Mouse (Mus musculus): ENCODE measurements around the gene Ttc30a2.
"Not testable (repeated sequence)": the region's sequence is repeated elsewhere in the genome, so short reads cannot be mapped to it uniquely, and the experiment has no call there.

Ttc30a2 gene

DNA sequence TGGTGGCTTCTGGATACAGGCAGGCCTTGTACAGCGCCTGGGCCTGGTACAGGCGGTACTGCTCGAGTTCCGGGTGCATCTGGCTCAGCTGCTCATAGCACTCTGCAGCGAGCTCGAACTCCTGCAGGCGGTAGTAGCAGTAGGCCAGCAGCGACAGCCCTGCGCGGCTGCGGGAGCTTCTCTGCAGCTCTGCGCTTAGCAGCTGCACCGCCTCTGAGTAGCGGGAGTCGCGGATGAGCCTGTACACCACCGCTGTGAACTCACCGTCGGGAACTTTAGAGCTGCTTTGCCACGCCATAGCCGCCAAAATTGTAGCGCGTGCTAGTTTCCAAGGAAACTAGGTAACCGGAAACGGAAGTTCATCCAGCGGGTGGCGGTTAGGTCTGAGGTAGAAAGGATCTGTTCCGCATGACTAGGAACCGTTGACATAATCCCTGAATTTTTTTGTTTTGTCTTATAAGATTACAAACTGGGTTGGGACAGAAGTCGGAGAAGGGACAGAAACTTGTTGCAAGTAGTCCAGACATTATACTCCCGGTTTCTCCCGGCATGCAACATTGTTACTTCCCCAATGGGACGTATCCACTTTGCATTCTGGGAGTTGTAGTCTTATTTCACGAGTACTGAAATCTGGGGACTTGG, 3.6 kb upstream of the Ttc30a2 start, which contains the start of gene Ttc30a1:
TSS of gene Ttc30a1 (minus strand) at position 528 of the 642 bp plus-strand sequence.
- peak; percentile 70 to 72 for DNase-seq (ENCODE audit: low spot score in 2 of 2)

DNA sequence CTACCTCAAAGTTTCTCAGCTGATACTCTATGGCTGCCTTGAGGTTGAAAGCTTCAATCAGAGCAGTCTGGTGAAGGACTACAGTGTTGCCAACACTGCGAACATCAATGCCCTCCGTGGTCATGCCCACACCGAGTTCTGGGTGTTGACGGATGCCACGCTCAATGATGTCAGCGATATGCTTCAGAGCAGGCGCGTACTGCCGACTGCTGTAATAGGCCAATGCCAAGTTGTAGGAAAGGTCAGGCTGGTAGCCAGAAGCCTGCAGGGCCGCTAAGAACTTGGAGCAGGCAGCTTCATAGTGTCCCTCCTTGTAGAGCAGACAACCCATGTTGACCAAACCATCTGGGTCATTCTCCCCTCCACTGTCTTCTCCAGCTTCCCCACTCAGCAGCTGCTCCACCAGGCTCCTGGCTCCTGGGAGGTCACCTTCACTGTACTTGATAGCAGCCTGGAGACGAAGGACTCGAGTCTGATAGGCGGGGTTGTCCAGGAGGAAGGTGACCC, 3.0 kb upstream of the Ttc30a2 start:
- DNase-seq (ENCODE audit: low spot score in 2 of 2): not testable (repeated sequence)

DNA sequence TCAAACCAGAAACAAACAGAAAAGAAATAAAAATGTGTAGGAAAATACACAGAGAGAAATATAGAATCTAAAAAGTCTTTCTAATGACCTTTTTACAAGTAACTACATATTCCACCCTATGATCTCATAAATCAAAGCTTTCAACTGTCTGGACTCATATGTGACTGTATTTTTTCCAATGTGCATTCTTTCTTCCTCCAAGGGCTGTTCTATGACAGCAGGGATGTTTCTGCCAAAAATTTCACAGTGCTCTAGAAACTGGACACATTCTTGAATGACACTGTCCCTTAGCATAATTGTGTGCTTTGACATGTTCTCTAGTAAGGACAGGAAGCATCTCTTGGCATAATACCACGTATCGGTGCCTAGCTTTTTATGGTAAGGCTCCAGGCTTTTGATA, 1.9 kb downstream of the Ttc30a2 start:
- not testable (repeated sequence) for DNase-seq (ENCODE audit: low spot score in 2 of 2)

DNA sequence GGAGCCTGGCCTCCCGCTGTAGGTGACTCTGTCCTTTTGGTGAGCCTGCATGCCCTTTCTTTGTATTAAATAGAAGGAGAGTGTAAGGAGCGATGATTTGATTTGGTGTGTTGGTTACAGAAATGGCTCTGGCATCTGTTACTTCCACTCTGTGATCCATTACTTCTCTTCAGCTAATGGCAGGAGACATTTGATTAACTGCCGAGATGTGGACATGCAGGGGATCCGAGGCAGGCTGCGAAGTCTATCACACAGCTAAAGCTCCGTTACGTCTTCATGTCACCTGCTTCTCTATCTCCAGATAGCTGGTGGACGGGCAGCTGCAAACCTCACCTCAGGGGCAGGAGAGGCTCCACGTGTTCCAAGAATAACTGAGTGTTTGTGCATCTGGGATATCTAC, 3.8 kb downstream of the Ttc30a2 start:
- DNase-seq (ENCODE audit: low spot score in 2 of 2): no peak

DNA sequence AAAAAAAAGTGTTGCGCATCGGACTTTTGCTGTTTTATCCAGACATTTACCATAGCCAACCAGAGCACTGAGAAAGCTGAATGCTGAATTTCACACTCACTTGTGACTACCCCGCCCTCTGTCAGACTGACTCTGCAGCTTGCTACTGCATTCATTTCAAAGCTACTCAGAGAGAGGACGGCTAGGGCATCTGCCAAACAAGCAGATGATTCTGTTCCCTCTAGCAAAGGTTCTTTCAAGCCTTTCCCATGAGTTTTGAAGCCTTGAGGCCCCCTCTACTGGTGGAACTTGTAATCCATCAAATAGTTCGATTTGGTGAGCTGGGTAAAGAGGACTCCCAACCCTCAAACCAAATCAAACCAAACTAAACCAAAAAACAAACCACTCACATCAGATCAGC, 13.0 kb downstream of the Ttc30a2 start:
- DNase-seq (ENCODE audit: low spot score in 2 of 2): peak; percentile 56 to 67

DNA sequence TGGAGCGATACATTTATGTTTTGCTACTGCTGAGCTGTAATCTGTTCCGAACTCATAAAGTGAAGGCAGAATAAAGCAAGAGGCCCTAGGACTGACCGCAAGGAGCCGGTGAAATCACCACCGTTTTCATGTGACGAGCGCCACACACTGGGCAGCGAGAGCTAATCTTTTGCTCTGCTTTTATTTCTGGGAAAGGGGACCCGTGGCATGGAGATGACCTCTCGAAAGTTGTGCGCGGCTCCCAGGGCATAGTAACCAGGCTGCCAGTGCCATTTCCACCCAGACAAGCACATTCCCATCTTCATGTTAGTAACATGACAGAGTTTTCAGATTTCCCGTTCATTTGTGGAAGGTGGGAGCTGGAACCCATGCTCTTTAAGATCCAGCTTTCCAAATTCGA, 13.5 kb downstream of the Ttc30a2 start:
- peak in 1 of 2 experiments; percentile 52 for DNase-seq (ENCODE audit: low spot score in 2 of 2)

DNA sequence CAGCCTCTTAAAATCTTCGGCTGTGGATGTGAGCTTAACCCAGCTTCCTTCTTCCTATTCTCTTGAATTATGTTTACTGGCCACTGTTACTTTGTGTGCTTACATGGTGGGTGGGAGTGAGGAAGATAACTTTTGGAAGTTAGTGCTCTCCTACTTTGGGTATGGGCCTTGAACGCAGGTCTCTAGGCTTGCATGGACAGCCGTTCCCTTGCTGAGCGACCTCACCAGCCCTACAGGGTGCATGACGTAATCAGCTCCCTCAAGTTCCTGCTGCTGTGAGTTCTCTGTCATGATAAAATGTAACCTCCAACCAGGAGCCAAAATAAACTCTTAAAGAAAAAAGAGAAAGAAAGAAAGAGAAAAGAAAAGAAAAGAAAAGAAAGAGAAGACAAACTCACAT, 13.9 kb downstream of the Ttc30a2 start:
- DNase-seq (ENCODE audit: low spot score in 2 of 2): no peak

DNA sequence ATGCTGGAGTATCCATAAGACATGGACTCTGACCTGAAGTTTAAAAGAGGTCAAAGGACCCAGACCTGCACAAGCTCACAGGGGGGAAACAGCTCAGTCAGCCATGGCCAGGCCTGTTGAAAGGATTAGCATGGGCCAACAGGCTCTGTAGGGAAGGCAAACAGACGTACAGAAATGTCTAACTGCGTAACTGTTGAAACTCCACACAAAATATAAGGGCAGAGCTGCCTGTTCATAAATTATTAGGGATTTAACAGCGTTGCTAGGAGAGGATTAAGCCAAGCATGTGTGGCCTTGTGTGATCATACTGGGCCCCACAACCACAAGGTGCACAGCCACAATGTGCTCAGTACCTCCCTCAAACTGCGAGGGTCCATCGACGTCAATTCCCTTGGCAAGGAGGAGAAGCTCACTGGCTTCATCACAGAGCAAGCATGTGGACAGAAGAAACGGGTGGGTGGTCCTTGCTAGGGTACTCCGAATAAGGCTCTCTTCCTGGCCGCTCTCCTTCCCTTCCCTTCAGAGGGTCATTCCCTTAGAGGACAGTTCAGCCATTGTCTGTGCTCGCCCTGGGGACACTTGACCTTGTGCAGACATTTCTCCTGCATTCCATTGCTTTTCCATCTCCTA, 14.6 kb downstream of the Ttc30a2 start:
- no peak for DNase-seq (ENCODE audit: low spot score in 2 of 2)

DNA sequence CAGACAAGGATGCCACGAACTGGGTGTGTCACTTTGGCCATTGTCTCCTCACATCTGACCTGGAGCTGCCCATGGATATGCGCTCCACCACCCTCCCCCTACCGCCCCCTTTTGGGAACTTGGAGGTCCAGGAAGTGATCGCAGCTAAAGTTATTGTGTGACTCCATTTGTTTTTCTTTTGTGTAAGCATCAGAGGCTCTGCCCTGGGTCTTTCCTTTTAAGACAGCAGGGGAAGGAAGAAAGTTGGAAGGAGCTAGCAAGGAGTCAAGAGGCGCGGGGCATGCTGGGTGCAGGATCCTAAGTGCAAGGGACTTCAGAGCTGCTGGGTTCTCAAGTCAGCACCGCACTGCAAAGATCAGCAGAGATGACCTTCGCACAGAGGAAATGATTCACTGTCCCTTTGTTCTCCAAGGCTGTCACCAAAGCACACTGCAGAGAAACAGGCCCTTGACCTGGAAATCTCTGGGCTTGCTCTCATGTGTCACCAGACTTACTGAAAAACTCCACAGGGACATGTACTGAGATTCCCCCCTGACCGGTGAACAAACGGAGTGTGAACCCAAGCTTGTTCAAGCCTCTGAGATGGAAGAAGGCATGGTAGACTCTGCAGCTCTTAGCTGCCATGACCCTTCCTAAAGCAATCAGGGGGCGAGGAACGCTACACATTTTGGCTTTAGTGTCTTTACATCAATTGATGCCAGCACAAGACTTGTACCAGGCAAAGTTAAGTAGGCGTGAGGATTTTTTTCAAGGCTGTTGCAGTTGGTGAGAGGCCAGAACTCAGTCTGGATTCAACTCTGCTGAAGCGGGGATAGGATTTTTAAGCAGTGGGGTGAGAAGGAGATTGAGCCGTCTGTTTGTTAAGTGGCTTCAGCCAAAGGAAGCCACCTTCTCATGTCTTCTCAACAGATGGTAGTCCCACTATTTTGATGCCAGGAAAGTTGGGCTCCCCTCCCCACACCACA, 17.3 kb downstream of the Ttc30a2 start:
- DNase-seq (ENCODE audit: low spot score in 2 of 2): no peak

DNA sequence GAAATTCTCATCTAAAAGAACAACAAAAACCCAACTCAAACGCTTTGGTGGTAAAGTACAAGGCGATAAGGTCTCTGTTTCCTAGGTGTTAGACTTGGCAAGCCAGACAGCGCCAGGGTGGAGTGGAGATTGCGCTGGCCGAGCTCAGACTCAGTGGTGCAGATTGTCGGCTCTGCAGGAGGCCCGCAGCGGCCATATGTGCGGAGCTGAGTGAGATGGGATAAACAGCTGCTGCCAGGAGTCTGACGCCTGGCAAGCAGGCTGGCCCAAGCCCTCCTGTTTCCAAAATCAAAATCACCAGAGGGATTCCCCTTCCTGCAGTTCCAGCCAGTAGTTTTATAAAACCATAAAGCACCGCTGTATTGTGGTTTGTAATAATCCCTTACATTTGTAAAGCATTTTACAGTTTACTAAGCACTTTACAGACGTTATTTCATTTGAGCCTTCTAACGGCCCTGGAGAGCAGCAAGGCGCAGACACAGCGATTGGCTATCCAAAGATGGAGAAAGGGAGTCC, 18.1 kb downstream of the Ttc30a2 start:
- DNase-seq (ENCODE audit: low spot score in 2 of 2): no peak

DNA sequence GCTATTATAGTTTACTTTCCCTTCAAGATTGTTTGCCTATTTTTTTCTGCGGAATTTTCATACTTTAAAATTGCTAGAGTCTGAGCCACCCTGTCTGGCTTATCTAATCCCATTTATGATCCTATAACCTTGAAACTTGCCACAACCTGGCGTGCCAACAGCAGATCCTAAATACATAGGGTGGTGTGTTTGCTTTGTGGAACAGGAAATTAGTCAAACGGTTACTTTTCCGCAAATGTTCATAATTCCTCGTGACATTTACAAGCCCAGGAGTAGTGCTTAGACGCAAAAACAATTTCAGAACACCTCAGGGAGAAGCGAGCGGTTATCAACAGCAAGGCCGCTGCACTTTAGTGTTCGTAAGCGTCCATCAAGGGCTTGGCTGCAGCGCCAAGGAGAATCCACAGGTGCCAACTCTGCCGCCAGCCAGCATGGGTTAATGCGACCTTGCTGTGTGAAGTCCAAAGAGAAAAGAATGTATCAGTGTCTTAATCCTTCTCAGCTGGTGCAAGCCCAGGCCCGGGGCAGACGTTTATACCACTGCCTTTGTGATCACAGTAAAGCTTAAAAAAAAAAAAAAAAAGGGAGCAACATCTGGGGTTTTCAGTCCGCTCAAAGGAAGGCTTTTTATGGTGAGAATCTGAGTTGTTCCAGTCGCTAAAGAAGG, 18.7 kb downstream of the Ttc30a2 start:
- DNase-seq (ENCODE audit: low spot score in 2 of 2): no peak

DNA sequence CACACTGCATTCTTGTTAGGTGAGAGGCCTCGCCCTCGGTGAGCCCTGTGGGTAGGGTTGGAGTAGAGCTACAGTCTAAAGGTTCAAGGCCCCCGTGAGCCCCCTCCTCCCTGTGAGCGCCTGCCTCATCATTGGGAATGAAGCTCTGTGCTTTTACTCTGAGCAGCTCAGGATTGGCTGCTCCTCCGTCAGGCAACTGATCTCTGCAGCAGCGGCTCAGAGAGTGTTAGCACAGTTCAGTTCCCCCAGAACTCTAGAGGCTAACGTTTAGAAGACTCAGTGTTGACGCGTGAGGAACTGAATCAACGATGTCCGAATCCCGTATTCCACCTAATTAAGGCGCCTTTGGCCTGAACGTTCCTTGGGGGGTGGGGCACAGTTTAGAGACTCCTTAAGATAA, 22.3 kb downstream of the Ttc30a2 start:
- DNase-seq (ENCODE audit: low spot score in 2 of 2): no peak

DNA sequence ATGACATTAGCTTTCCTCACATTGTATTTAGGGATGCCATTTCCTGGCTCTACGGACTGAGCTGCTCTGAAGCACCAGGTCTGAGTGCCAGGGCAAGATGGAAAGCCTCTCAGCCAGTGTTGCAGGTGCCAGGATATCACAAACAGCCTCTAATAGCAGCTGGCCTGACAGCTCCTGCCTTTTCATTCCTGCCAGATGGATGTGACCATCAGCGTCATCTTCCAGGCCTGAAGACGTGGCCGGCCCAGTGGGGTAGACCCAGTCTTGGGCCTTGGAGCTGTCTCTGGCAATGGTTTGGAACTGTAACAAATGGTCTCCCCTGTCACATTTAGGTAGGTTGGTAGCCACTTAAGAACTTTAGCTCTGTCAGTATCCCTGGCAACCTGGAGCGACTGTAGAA, 24.6 kb downstream of the Ttc30a2 start:
- DNase-seq (ENCODE audit: low spot score in 2 of 2): no peak

DNA sequence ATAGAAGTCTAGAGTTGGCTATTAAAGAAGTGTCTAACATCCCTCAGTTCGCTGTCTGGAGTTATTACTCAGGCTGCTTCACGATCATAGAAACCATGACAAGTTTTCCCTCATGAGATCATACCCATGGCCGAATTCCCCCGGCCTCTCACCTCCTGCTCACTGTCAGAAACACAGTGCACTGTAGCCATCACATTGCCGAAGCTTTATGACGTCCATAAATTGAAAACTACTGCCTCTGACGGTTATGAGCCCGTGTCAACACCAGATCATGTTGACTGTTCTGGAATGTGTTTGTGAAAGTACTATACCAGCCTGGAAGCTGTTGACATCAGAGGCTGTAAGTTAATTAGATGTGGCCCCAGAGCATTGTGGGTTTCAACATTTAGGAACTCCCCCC, 27.3 kb downstream of the Ttc30a2 start:
- no peak for DNase-seq (ENCODE audit: low spot score in 2 of 2)

DNA sequence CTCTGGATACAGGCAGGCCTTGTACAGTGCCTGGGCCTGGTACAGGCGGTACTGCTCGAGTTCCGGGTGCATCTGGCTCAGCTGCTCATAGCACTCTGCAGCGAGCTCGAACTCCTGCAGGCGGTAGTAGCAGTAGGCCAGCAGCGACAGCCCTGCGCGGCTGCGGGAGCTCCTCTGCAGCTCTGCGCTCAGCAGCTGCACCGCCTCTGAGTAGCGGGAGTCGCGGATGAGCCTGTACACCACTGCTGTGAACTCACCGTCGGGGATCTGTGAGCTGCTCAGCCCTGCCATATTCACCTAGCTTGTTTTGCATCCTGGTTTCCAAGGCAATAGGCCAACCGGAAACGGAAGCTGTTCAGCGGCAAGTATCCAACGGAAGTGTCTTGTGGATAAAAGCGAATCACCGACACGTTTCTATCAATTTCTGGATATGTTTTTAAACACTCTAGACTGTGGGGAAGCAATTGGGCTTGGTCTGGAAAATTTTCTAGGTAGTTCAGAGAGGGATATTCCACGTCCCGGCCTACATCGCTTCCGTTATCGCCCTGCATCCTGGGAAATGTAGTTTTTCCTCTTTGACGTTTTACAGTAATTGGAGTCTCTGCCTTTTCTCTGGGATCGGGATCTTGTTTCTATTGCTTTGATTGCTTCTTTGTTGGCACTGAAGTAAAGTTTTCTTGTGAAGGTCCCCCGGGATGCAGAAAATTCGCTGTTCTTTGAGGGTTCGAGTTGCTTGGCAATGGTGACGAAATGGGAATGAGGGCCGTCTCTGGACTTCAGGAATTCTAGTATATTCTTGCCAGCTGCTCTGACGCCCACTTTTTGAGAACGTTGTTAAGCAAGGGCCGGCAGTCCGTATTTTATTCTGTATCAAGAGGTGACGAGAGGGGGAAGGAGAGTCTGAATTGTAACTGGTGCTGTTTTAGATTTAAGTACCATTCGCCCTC, 39.6 kb downstream of the Ttc30a2 start, which contains the start of gene Ttc30b:
TSS of gene Ttc30b (minus strand) at position 469 of the 947 bp plus-strand sequence.
- peak; percentile 56 to 64 for DNase-seq (ENCODE audit: low spot score in 2 of 2)

DNA sequence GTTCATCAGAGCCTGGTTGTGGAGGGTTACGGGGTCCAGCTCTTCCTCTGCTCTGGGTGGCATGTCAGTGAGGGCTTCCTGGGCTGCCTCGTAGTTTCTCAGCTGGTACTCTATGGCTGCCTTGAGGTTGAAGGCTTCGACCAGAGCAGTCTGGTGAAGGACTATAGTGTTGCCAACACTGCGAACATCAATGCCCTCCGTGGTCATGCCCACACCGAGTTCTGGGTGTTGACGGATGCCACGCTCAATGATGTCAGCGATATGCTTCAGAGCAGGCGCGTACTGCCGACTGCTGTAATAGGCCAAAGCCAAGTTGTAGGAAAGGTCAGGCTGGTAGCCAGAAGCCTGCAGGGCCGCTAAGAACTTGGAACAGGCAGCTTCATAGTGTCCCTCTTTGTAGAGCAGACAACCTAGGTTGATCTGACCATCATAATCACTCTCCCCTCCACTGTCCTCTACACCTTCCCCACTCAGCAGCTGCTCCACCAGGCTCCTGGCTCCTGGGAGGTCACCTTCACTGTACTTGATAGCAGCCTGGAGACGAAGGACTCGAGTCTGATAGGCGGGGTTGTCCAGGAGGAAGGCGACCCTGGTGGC, 40.4 kb downstream of the Ttc30a2 start:
- not testable (repeated sequence) for DNase-seq (ENCODE audit: low spot score in 2 of 2)

DNA sequence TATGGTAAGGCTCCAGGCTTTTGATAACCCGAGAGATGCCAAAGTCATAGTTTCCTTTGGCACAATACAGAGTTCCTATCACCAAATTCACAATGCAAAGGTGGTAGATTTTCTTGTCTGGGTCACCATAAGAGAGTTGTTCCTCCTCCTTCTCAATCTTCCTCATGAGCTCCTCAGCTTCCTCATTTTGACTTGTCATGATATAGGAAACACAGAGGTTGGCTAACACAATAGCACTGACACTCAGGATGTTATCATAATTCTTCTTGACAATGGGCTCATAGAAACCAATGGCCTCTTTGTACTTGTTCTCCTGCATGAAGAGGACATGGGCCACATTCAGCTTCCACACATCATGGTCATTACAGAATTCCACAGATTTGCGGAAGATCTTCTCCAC, 41.3 kb downstream of the Ttc30a2 start:
- not testable (repeated sequence) for DNase-seq (ENCODE audit: low spot score in 2 of 2)

DNA sequence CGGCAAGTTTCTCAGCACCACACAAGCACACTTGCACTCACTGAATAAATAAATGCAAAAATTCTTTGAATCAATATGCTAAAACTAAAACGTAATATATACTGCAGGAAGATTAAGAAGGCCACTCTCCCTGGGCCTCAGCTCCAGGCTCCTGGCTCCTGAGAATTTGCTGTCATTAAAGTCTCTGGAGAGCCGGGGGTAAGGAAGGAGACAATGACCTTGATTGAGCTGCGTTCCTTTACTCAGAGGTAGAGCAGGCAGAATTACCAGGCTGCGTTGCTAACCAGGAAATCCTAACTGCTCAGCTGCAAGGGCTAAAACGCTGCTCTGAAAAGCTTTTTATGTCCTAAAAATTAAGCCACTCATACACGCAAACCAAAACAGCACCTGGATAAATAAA, 44.4 kb downstream of the Ttc30a2 start:
- DNase-seq (ENCODE audit: low spot score in 2 of 2): no peak

DNA sequence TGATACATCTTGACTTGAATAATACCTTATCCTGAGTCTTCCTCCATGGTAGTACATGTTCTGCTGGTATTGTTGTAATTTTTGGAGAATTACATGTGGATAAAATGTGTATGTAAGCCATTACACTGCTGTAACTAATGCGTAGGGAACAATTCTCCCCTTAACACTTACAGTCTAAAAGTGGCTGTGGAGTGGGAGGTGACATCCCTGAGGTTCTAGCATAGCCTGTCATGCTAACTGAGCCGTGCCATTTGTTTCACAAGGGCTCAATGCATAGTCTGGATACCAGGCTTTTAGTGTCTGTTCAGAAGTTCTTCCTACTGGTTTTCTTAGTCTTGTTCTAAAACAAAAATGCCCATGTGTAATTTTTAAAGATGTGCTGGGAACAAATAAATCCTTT, 47.0 kb downstream of the Ttc30a2 start:
- no peak for DNase-seq (ENCODE audit: low spot score in 2 of 2)
